7 mouse cellular contexts compared by ENCODE assay signal in genomic region chr5:33657787-33658663, GRCm38 (mm10). TPM values are rescaled to one million over a fixed set of nuclear protein-coding genes. Genes with fewer than 3 reads are reported as not detected.
DNase-seq lines count a peak whose midpoint lies in the region; ATAC-seq lines count a peak whose summit lies in the region.

Tacc3 (plus strand) TSS chr5:33658128.
Tmem129 (minus strand) TSS chr5:33658416.

- peak within 1 kb of the TSS; percentile 82 for H3K27ac ChIP-seq in embryonic facial prominence, embryonic 11.5 days (replicated peaks; ENCODE audit: low read depth, low read length)
- H3K27ac ChIP-seq in limb, embryonic 10.5 days: peak within 1 kb of the TSS; percentile 94
- H3K27ac ChIP-seq in midbrain, embryonic 13.5 days: peak within 1 kb of the TSS; percentile 90

- H3K9me3 ChIP-seq in embryonic facial prominence, embryonic 11.5 days (replicated peaks; ENCODE audit: control insufficient read depth, low read length): no peaks in the 10 kb centered on the region
- H3K9me3 ChIP-seq in limb, embryonic 10.5 days (replicated peaks): no peaks in the 10 kb centered on the region
- no peaks in the 10 kb centered on the region for H3K9me3 ChIP-seq in midbrain, embryonic 13.5 days

- peak within 1 kb of the TSS; percentile 83 for H3K9ac ChIP-seq in embryonic facial prominence, embryonic 11.5 days (replicated peaks; ENCODE audit: low read length)
- H3K9ac ChIP-seq in midbrain, embryonic 13.5 days (replicated peaks): peak within 1 kb of the TSS; percentile 81

- H3K4me2 ChIP-seq in embryonic facial prominence, embryonic 11.5 days (ENCODE audit: low read depth, low read length): peak within 1 kb of the TSS; percentile 83
- peak within 1 kb of the TSS; percentile 93 for H3K4me2 ChIP-seq in midbrain, embryonic 13.5 days (replicated peaks)

- no peaks in the 10 kb centered on the region for H3K27me3 ChIP-seq in embryonic facial prominence, embryonic 11.5 days (ENCODE audit: control insufficient read depth, insufficient read depth, low read length)
- H3K27me3 ChIP-seq in limb, embryonic 10.5 days (ENCODE audit: low read depth, poor library complexity, severe bottlenecking): no peaks in the 10 kb centered on the region
- no peaks in the 10 kb centered on the region for H3K27me3 ChIP-seq in midbrain, embryonic 13.5 days

- peaks cover 7% of the 10 kb centered on the region for H3K36me3 ChIP-seq in embryonic facial prominence, embryonic 11.5 days (replicated peaks; ENCODE audit: control insufficient read depth, insufficient read depth, low read depth, low read length)
- peaks cover 60% of the 10 kb centered on the region for H3K36me3 ChIP-seq in limb, embryonic 10.5 days
- peaks cover 30% of the 10 kb centered on the region for H3K36me3 ChIP-seq in midbrain, embryonic 13.5 days

- WGBS in embryonic facial prominence, embryonic 11.5 days: under 1% methylated on average over 60 of the region's 60 CpGs
- WGBS in limb, embryonic 10.5 days: under 1% methylated on average over 60 of the region's 60 CpGs
- under 1% methylated on average over 60 of the region's 60 CpGs for WGBS in midbrain, embryonic 13.5 days

- peak within 1 kb of the TSS; percentile 82 for H3K4me3 ChIP-seq in embryonic facial prominence, embryonic 11.5 days (ENCODE audit: low read depth, low read length)
- peak within 1 kb of the TSS; percentile 77 for H3K4me3 ChIP-seq in limb, embryonic 10.5 days
- H3K4me3 ChIP-seq in midbrain, embryonic 13.5 days (replicated peaks): peak within 1 kb of the TSS; percentile 70

- peak; percentile 95 for ATAC-seq in embryonic facial prominence, embryonic 11.5 days (replicated peaks; ENCODE audit: insufficient number of reproducible peaks, low FRiP score, low TSS enrichment, low read depth)
- peak; percentile 84 for ATAC-seq in granulocyte monocyte progenitor cell, adult 5-6 weeks (replicated peaks; ENCODE audit: poor library complexity, severe bottlenecking)
- peak; percentile 99 for ATAC-seq in midbrain, embryonic 13.5 days

- 0 out of 2 replicates have a peak, but pooled peaks cover 2% of the 10 kb centered on the region for H3K4me1 ChIP-seq in embryonic facial prominence, embryonic 11.5 days (ENCODE audit: control insufficient read depth, insufficient read depth, low read length)
- H3K4me1 ChIP-seq in limb, embryonic 10.5 days: peaks cover 43% of the 10 kb centered on the region
- H3K4me1 ChIP-seq in midbrain, embryonic 13.5 days (replicated peaks): peaks cover 44% of the 10 kb centered on the region

- DNase-seq in adrenal gland, postnatal 14 days: peak; percentile 99
- DNase-seq in embryonic facial prominence, embryonic 11.5 days (ENCODE audit: low spot score): peak; percentile 99
- peak; percentile 99 for DNase-seq in kidney, adult 11 months
- peak; percentile 98 for DNase-seq in limb, embryonic 10.5 days (ENCODE audit: low spot score)
- DNase-seq in spleen, adult 12 weeks (ENCODE audit: low spot score): peak; percentile 92

RNA-seq across cellular contexts. Expression of gene Tacc3, which starts in this region (rescaled TPM):
- total RNA-seq in adrenal gland, postnatal 14 days (2021): 16.8 and 23.8 TPM in 2 replicates
- polyA plus RNA-seq in embryonic facial prominence, embryonic 11.5 days (2014; fragmentation: Nextera tagmentation; extraction: Ambion mirVana): 318 and 328 TPM in 2 replicates
- total RNA-seq in granulocyte monocyte progenitor cell, adult 5-6 weeks (2014; fragmentation: Nextera tagmentation): 79.1 and 81.0 TPM in 2 replicates
- 186 and 201 TPM in 2 replicates for total RNA-seq in granulocyte monocyte progenitor cell, adult 5-6 weeks (2017)
- 323 and 325 TPM in 2 replicates for polyA plus RNA-seq in limb, embryonic 10.5 days (2016; fragmentation: Nextera tagmentation; extraction: Ambion mirVana)
- 84.6 and 88.0 TPM in 2 replicates for polyA plus RNA-seq in midbrain, embryonic 13.5 days (2015; fragmentation: Nextera tagmentation; extraction: Ambion mirVana)

RNA-seq across cellular contexts. Expression of gene Tmem129, which starts in this region (rescaled TPM):
- 20.0 and 25.1 TPM in 2 replicates for total RNA-seq in adrenal gland, postnatal 14 days (2021)
- polyA plus RNA-seq in embryonic facial prominence, embryonic 11.5 days (2014; fragmentation: Nextera tagmentation; extraction: Ambion mirVana): 38.6 and 39.9 TPM in 2 replicates
- 15.0 and 27.7 TPM in 2 replicates for total RNA-seq in granulocyte monocyte progenitor cell, adult 5-6 weeks (2014; fragmentation: Nextera tagmentation)
- total RNA-seq in granulocyte monocyte progenitor cell, adult 5-6 weeks (2017): 19.7 and 26.2 TPM in 2 replicates
- polyA plus RNA-seq in limb, embryonic 10.5 days (2016; fragmentation: Nextera tagmentation; extraction: Ambion mirVana): 40.5 and 47.2 TPM in 2 replicates
- 31.8 and 33.2 TPM in 2 replicates for polyA plus RNA-seq in midbrain, embryonic 13.5 days (2015; fragmentation: Nextera tagmentation; extraction: Ambion mirVana)

Comparison
In these comparisons a context has a peak if more than half of its experiments do, and no peak if none do; other contexts are left out.
1. Peak in every context shown above with its lines: DNase-seq, ATAC-seq, H3K4me3 ChIP-seq and H3K27ac ChIP-seq.